Mouse (Mus musculus): ENCODE measurements around the gene Tmem79. TPM values are rescaled to one million over a fixed set of nuclear protein-coding genes. Genes with fewer than 3 reads are reported as not detected.
A peak's percentile ranks its signal among the peaks of the same experiment; 100 is the strongest.
"Not testable (repeated sequence)": the region's sequence is repeated elsewhere in the genome, so short reads cannot be mapped to it uniquely, and the experiment has no call there.

The Tmem79 gene
- total and polyA plus RNA-seq, 3 experiments: 1.6 to 3.7 (median 3.2) TPM

DNA sequence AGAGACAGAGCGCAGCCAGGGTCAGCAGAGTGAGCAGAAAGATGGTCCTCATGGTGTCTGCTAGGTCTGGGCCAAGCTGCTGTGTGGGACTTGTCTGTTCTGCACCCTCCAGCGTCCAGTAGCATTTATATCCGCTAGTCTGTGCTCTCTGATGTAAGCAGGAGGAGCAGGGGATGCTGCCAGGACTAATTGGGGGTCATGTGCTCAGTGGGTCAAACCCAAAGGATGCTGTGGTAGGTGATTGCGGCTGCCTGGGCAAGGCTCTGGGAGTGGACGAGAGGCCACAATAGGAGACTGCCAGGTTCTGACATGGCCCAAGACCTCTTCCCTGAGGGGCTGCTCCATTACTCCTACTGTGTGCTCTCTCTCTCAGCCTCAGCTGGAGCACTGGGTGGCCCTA is 48.4 kb upstream of the Tmem79 start, which contains the start of gene Bglap:
Bglap (minus strand) TSS at position 101 of the 400 bp plus-strand sequence.
- in situ Hi-C loops (cut with MboI; ENCODE audit: low pct_ligation_motif_present, low pct_unique_long_range_greater_than_20kb, low sequenced_read_pairs): no loop called here
- Histone ChIP-seq H3K9ac (ENCODE audit: insufficient read depth, low read depth) (no peak within 1 kb of the TSS), H3K9me3 (replicated peaks; ENCODE audit: low read length) (no peaks in the 10 kb centered on the region), H3K4me2 (ENCODE audit: insufficient read depth, low read depth, poor library complexity, severe bottlenecking) (no peak within 1 kb of the TSS), H3K4me1 (ENCODE audit: control insufficient read depth in 1 of 2, insufficient read depth in 2 of 2) (peaks cover 0 to 5% of the 10 kb centered on the region in 2 experiments; a peak in 1 of 4 replicates), H3K27me3 (replicated peaks) (no peaks in the 10 kb centered on the region), H3K36me3 (replicated peaks in 1 of 2; ENCODE audit: control insufficient read depth in 1 of 2, insufficient read depth in 1 of 2, low read length in 1 of 2) (peaks cover 0 to 2% of the 10 kb centered on the region in 2 experiments), H3K27ac (ENCODE audit: insufficient read depth, low read depth) (no peak within 1 kb of the TSS), H3K4me3 (replicated peaks in 1 of 3; ENCODE audit: low read depth in 2 of 3, low read length in 2 of 3, poor library complexity in 1 of 3) (no peak within 1 kb of the TSS), H3K79me2 (replicated peaks; ENCODE audit: control insufficient read depth, extremely low read depth, insufficient read depth, poor library complexity, severe bottlenecking) (no peaks in the 10 kb centered on the region)
- no peak for DNase-seq (ENCODE audit: extremely low read depth)
- dilution Hi-C loops (cut with MboI; ENCODE audit: extremely low pct_ligation_motif_present, extremely low pct_unique_long_range_greater_than_20kb, low sequenced_read_pairs): no loop called here
- no peak for TF ChIP-seq MAFK (IDR thresholded peaks at IDR 0.05; ENCODE audit: insufficient replicate concordance, low read length)
- no peak for TF ChIP-seq EP300 (IDR thresholded peaks at IDR 0.05; ENCODE audit: low read length)
- no peak for TF ChIP-seq KAT2A (IDR thresholded peaks at IDR 0.05; ENCODE audit: insufficient replicate concordance, low read length)
- no peak for TF ChIP-seq JUN (IDR thresholded peaks at IDR 0.05; ENCODE audit: insufficient read depth, low read depth, low read length)
- TF ChIP-seq CTCF (conservative IDR thresholded peaks at IDR 0.05 in 1 of 2, IDR thresholded peaks at IDR 0.05 in 1 of 2; ENCODE audit: low read depth in 2 of 2, low read length in 2 of 2): no peak
- no peak for TF ChIP-seq ZMIZ1 (IDR thresholded peaks at IDR 0.05; ENCODE audit: low read depth, low read length)
- TF ChIP-seq E2F4 (IDR thresholded peaks at IDR 0.05; ENCODE audit: insufficient replicate concordance, low read depth, low read length): no peak
- no peak for TF ChIP-seq SMC3 (IDR thresholded peaks at IDR 0.05; ENCODE audit: low read depth, low read length)
- TF ChIP-seq BHLHE40 (IDR thresholded peaks at IDR 0.05; ENCODE audit: low read depth, low read length): no peak
- no peak for TF ChIP-seq RCOR1 (conservative IDR thresholded peaks at IDR 0.05; ENCODE audit: low read depth, low read length)
- TF ChIP-seq PAX5 (IDR thresholded peaks at IDR 0.05; ENCODE audit: low read length): no peak
- no peak for TF ChIP-seq ZKSCAN1 (IDR thresholded peaks at IDR 0.05; ENCODE audit: borderline replicate concordance, low read depth, low read length)
- no peak for TF ChIP-seq MXI1 (IDR thresholded peaks at IDR 0.05; ENCODE audit: low read depth, low read length)
- no peak for TF ChIP-seq POLR2AphosphoS2 (IDR thresholded peaks at IDR 0.05; ENCODE audit: low read depth, low read length)
- TF ChIP-seq USF2 (conservative IDR thresholded peaks at IDR 0.05; ENCODE audit: low read depth, low read length): no peak

DNA sequence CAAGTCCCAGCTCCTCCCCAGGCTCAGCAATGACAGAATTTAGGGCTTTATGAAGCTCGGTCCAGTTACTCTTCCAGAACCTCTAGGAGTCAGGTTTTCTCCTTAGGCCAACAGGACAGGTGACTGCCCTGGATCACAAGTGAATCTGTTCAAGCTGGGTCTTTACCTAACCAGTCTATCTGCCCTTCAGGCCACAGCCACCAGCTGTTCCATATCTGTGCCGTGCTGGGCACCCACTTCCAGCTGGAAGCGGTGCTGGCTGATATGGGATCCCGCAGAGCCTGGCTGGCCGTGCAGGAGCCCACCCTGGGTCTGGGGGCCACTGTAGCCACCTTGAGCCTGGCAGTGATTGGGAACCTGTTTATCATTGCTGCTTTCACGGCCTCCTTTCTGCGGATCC is 46.4 kb upstream of the Tmem79 start:
- H3K36me3 ChIP-seq (replicated peaks in 1 of 2; ENCODE audit: control insufficient read depth in 1 of 2, insufficient read depth in 1 of 2, low read length in 1 of 2); H3K79me2 ChIP-seq (replicated peaks; ENCODE audit: control insufficient read depth, extremely low read depth, insufficient read depth, poor library complexity, severe bottlenecking); H3K9ac ChIP-seq (ENCODE audit: insufficient read depth, low read depth); H3K4me2 ChIP-seq (ENCODE audit: insufficient read depth, low read depth, poor library complexity, severe bottlenecking); H3K9me3 ChIP-seq (replicated peaks; ENCODE audit: low read length); H3K4me3 ChIP-seq (replicated peaks in 1 of 3; ENCODE audit: low read depth in 2 of 3, low read length in 2 of 3, poor library complexity in 1 of 3); in situ Hi-C loops (cut with MboI; ENCODE audit: low pct_ligation_motif_present, low pct_unique_long_range_greater_than_20kb, low sequenced_read_pairs); H3K4me1 ChIP-seq (ENCODE audit: control insufficient read depth in 1 of 2, insufficient read depth in 2 of 2); DNase-seq (ENCODE audit: extremely low read depth); H3K27me3 ChIP-seq (replicated peaks); H3K27ac ChIP-seq (ENCODE audit: insufficient read depth, low read depth); dilution Hi-C loops (cut with MboI; ENCODE audit: extremely low pct_ligation_motif_present, extremely low pct_unique_long_range_greater_than_20kb, low sequenced_read_pairs): not testable (repeated sequence)

DNA sequence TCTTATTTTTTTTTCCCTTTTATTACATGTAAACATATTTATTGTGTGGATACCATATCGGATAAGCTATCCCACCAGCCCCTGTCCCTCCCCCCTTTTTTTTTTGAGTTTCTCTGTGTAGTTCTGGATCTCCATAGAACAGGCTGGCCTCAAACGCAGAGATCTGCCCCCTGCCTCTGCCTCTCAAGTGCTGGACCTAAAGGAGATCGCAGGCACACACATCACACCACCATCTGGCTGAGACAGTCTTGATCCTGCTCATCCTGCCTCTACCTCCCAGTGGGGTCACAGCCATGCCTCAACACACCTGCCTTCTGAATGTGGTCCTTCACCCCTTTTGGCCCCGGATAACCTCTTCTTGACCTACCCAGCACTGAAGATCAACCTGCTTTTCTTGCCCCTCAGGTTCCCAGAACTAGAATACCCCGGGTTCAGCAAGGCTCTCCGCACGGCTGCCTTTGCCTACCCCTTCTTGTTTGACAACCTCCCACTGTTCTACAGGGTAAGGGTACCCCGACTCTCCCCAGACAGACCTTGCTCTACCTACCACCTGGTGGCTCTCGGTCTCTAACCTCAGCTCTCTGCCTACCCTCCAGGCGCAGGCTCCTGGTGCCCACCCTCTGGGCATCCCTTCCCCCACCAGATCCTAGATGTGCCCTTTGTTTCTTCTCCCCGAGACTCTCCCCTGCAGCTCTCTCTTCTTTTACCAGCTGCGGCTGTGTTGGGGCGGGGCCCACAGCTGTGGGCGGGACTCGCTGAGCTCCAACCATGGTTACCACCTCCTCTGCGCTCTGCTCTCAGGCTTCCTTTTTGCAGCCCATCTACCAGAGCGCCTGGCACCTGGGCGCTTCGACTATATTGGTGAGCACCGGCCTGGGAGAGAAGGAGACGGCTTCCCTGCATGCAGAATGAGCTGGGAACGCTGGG is 45.7 kb upstream of the Tmem79 start:
- H3K79me2 ChIP-seq (replicated peaks; ENCODE audit: control insufficient read depth, extremely low read depth, insufficient read depth, poor library complexity, severe bottlenecking); H3K9me3 ChIP-seq (replicated peaks; ENCODE audit: low read length); H3K36me3 ChIP-seq (replicated peaks in 1 of 2; ENCODE audit: control insufficient read depth in 1 of 2, insufficient read depth in 1 of 2, low read length in 1 of 2); in situ Hi-C loops (cut with MboI; ENCODE audit: low pct_ligation_motif_present, low pct_unique_long_range_greater_than_20kb, low sequenced_read_pairs); H3K27ac ChIP-seq (ENCODE audit: insufficient read depth, low read depth); dilution Hi-C loops (cut with MboI; ENCODE audit: extremely low pct_ligation_motif_present, extremely low pct_unique_long_range_greater_than_20kb, low sequenced_read_pairs); H3K4me3 ChIP-seq (replicated peaks in 1 of 3; ENCODE audit: low read depth in 2 of 3, low read length in 2 of 3, poor library complexity in 1 of 3); H3K9ac ChIP-seq (ENCODE audit: insufficient read depth, low read depth); H3K27me3 ChIP-seq (replicated peaks); H3K4me1 ChIP-seq (ENCODE audit: control insufficient read depth in 1 of 2, insufficient read depth in 2 of 2): not testable (repeated sequence)
- H3K4me2 ChIP-seq (ENCODE audit: insufficient read depth, low read depth, poor library complexity, severe bottlenecking): peak overlapping the region; percentile 60
- peak; percentile 31 for DNase-seq (ENCODE audit: extremely low read depth)

DNA sequence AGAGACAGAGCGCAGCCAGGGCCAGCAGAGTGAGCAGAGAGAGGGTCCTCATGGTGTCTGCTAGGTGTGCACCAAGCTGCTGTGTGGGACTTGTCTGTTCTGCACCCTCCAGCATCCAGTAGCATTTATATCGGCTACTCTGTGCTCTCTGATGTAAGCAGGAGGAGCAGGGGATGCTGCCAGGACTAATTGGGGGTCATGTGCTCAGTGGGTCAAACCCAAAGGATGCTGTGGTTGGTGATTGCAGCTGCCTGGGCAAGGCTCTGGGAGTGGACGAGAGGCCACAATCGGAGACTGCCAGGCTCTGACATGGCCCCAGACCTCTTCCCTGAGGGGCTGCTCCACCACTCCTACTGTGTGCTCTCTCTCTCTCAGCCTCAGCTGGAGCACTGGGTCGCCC is 42.7 kb upstream of the Tmem79 start, which contains the start of gene Bglap2:
Bglap2 (minus strand) TSS at position 101 of the 400 bp plus-strand sequence.
- H3K4me2 ChIP-seq (ENCODE audit: insufficient read depth, low read depth, poor library complexity, severe bottlenecking); H3K27me3 ChIP-seq (replicated peaks); H3K9ac ChIP-seq (ENCODE audit: insufficient read depth, low read depth); H3K9me3 ChIP-seq (replicated peaks; ENCODE audit: low read length); H3K4me1 ChIP-seq (ENCODE audit: control insufficient read depth in 1 of 2, insufficient read depth in 2 of 2); H3K4me3 ChIP-seq (replicated peaks in 1 of 3; ENCODE audit: low read depth in 2 of 3, low read length in 2 of 3, poor library complexity in 1 of 3); dilution Hi-C loops (cut with MboI; ENCODE audit: extremely low pct_ligation_motif_present, extremely low pct_unique_long_range_greater_than_20kb, low sequenced_read_pairs); H3K36me3 ChIP-seq (replicated peaks in 1 of 2; ENCODE audit: control insufficient read depth in 1 of 2, insufficient read depth in 1 of 2, low read length in 1 of 2); in situ Hi-C loops (cut with MboI; ENCODE audit: low pct_ligation_motif_present, low pct_unique_long_range_greater_than_20kb, low sequenced_read_pairs); DNase-seq (ENCODE audit: extremely low read depth); H3K79me2 ChIP-seq (replicated peaks; ENCODE audit: control insufficient read depth, extremely low read depth, insufficient read depth, poor library complexity, severe bottlenecking); H3K27ac ChIP-seq (ENCODE audit: insufficient read depth, low read depth): not testable (repeated sequence)

All from CH12.LX (cell line).